Mouse (Mus musculus) urinary bladder, postnatal 14 days (tissue): ENCODE measurements around the gene Rwdd2b.

ENCODE experiments used
- DNase-seq: peaks from one replicate; pipeline ENCODE4 v3.0.0; 2021; ENCODE audit warnings: low spot score

The Rwdd2b gene

GRCm38 (mm10) chr16:87440184-87440686, at the start of gene Rwdd2b:
Rwdd2b (minus strand) TSS chr16:87440573.
- DNase-seq: peak; percentile 94

- DNase-seq: no peak
These were observed 48.2 kb upstream of the Rwdd2b start for GRCm38 (mm10) chr16:87488605-87489004.

GRCm38 (mm10) chr16:87486739-87487138, 46.4 kb upstream of the Rwdd2b start:
- no peak for DNase-seq

DNA sequence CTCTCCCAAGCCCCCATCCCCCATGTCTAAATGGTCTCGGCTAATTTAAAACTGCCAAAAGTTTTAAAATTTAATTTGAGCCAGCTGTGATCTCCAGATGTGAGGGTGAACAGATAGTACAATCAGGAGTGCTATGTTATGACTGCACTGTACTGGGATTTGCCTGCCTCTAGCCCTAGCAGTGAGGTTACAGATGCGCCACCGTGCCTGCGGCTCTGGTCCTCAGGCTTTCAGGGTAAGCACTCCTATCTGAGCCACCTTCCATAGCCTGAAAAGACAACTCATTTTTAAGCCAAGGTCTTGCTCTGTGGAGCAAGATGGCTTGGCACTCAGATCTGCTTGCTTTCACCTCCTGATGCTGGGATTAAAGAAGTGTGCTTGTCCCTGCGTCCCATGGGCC, 44.0 kb upstream of the Rwdd2b start:
- DNase-seq: no peak

DNA sequence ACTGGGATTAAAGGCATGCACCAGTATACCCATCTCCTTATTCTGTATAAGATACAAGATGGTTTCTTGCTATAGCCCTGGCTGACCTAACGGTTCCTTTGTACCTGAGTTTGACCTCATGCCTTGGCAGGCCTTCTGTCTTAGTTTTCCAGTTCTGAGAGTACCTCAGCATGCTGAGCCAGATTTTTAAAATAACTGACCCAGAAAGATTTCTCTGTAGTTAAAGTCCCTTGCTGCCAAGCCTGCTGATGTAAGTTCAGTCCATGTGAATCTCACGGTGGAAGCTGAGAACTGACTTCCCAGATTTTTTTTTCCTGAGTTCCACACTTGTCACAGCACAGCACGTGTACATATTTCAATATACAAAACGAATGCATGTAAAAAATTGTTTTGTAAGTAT, 30.2 kb upstream of the Rwdd2b start:
- DNase-seq: no peak

- no peak for DNase-seq
These were observed 18.4 kb upstream of the Rwdd2b start for GRCm38 (mm10) chr16:87458752-87459151.

- DNase-seq: no peak
These were observed 14.8 kb upstream of the Rwdd2b start for GRCm38 (mm10) chr16:87455180-87455611.

- DNase-seq: peak; percentile 93
These were observed 14.2 kb upstream of the Rwdd2b start, which contains the start of gene Usp16 for GRCm38 (mm10) chr16:87454419-87455179. Usp16 (plus strand) TSS chr16:87454703.

- DNase-seq: no peak
These were observed 12.9 kb upstream of the Rwdd2b start for GRCm38 (mm10) chr16:87453226-87453625.

DNA sequence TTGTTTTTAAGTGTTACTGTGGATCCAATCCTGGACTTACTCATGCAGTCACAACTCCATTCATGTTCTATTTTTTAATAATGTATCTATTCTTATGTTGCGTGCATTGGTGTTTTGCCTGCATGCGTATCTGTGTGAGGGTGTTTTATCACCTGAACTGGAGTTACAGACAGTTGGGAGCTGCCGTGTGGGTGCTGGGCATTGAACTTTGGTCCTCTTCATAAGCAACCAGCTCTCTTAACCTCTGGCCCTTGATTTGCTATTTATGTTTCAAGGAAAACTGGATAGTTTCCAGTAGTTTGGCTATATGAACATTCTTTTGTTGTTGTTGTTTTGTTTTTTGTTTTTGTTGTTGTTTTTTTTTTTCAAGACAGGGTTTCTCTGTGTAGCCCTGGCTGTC, 5.2 kb upstream of the Rwdd2b start:
- no peak for DNase-seq

DNA sequence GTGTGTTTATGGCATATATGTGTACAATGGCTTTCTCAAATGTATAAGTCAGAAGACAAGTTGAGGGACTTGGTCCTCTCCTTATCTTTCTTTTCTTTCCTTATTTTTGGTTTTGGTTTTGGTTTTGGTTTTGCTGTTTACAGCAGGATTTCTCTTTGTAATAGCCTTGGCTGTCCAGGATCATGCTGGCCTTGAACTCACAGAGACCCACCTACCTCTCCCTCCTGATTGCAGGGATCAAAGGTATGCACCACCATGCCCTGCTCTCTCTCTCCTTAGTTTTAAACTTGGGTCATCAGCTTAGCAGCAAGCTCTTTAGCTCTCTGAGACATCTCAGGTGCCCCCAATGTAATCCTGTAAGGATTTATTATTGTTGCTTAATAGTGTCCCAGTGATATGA, 4.7 kb upstream of the Rwdd2b start:
- no peak for DNase-seq

DNA sequence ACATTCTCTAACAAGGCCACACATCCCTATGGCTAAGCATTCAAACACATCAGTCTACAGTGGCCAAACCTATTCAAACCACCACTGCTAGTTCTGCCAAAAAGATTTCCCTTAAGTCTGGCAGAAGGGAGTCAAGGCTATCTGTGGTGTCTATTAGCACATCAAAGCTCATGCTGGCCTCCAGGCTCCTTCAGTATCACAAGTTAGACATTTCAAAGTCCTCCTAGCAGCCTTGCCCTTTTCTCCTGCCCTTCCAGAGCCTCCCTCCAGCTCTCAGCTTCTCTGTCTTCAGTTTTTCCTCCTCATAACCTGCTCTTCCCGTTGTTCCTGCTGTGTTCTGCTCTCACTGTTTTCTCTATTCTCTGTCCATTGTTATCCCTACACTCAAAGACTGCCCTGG, 3.7 kb upstream of the Rwdd2b start:
- no peak for DNase-seq

DNA sequence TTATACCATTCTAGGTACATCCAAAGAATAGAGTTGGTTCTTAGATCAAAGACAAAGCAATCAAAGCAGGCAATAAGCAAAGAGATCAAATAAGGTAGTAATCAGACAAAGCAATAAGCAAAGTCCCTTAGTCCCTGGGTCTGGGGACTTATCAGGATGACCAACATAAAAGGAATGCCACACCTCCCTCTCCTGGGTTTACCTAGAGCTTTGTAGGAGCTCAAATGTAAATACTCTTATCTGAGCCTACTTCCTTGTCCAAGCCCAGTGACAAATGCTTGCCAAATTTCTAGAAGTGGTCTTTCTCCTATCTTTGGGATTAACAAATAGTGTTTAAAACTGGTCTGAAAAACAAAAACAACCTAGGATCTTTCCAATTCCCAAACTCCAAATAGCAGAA, 2.9 kb upstream of the Rwdd2b start:
- no peak for DNase-seq

- DNase-seq: no peak
These were observed 1.9 kb upstream of the Rwdd2b start for GRCm38 (mm10) chr16:87442291-87442690.

DNA sequence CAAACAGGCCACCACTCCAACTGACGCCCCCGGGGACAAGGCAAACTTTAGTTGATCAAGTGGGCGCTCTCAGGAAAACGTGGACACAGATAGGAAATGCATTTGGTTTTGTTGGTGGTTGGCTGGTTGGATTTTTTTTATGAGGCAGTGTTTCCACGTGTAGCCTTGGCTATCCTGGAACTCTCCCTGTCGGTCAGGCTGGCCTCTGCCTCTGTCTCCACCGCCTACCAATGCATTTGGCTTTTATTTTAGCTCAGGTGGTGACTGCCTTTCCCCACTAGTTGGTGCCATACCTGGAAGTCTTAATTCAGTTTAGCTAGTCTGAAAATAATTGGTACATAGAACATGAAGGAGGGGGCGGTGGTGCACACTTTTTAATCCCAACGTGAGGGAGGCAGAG, 716 bp upstream of the Rwdd2b start:
- DNase-seq: no peak

DNA sequence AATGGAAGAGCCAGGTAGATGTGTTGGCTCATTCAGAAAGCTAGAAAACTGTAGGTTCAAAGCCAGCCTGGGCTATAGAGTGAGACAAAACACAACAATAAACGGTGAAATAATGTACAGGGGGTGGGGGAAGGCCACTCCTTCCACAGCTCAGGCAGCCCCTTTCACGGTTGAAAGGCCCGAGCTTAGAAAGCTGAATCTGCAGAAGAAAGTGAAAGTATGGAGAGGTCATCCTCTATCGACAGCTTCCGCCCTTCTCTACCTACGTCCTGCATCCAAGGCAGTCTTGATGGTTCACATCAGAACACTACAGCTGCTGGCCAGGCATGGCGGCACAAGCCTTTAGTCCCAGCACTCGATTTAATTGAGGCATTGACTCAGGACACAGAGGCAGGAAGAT, 1.7 kb downstream of the Rwdd2b start:
- DNase-seq: no peak

DNA sequence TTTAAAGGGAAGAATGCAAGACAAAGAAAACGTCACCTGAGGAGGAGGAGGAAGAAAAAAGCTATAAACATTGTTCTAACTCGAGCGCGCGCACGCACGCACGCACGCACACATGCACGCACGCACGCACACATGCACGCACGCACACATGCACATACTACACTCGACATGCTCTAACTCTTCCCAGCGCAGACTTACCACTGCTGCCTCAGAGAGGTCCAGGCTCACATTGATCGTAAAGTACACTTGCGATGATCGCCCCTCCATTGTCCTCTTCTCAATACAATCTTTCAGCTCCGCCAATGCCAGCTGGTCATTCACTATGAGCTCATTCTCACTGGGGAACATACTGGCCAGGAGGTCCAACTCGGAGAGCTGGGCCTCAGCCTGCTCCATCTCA, 3.3 kb downstream of the Rwdd2b start:
- no peak for DNase-seq

- DNase-seq: no peak
These were observed 4.8 kb downstream of the Rwdd2b start for GRCm38 (mm10) chr16:87435411-87436205.

GRCm38 (mm10) chr16:87434946-87435345, 5.4 kb downstream of the Rwdd2b start:
- DNase-seq: no peak

DNA sequence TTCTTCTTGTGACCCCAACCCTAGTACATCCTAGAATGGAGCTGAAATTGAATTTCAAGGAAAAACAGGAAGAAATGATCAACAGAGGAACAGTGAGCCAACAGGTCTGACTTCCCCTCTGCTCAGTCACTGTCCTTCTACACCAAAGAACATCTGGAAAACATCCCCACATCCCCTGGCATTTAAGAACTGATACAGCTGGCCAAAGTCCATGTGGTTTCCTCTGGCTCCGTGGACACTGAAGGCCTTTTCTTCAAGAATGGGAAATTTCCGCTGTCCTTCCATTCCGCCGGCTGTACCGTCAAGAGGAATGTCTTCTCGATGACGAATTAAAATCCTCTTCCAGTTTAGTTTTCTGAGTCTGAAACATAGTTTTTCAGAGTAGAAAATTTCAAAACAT, 6.1 kb downstream of the Rwdd2b start:
- DNase-seq: no peak

GRCm38 (mm10) chr16:87432033-87432814, 8.1 kb downstream of the Rwdd2b start, which contains the start of gene Ltn1:
Ltn1 (minus strand) TSS chr16:87432612.
- peak; percentile 98 for DNase-seq

DNA sequence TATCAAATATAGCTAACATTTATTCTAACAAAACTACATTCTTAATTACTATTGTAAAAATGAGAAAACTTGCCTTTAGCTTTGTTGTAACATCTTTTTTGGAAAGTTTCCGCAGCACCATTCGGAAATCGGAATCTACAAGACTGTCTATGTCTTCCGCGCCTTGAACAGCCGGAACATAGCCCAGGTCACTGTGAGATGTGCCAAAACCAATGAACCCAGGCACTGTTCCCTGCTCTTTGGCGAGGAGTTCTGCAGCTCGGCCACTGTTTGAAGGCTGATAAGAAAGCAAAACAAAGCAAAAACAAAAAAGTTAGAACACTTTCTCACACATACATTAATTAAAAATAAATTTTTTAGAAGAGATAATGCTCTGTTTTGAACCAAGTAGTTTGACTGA, 12.9 kb downstream of the Rwdd2b start:
- DNase-seq: no peak
